Mouse (Mus musculus) embryonic facial prominence, embryonic 14.5 days (tissue): ENCODE measurements at regions not wholly inside any gene's neighbourhood (a gene's known extent, or its start where the extent isn't known, plus 50 kb on each side); places are given as distances from the start of the nearest gene placed in this dataset.

Source experiments
- ATAC-seq: fragments of 200-750 bp; cut with Nextera tagmentation; 2 replicates; pipeline ENCODE4 v1.8.0; 2017; ENCODE audit warnings: low read depth, moderate number of reproducible peaks, moderate TSS enrichment
- DNase-seq: peaks from one replicate; pipeline ENCODE4 v3.0.0-alpha.2; 2015; ENCODE audit warnings: low spot score
- H3K27ac ChIP-seq: fragments of 300-500 bp; sonication (generic); replicated peaks from 2 replicates; pipeline ENCODE4 v1.5.1; 2014; ENCODE audit warnings: low read depth, mild to moderate bottlenecking, low read length, moderate library complexity
- H3K27me3 ChIP-seq: fragments of 300-500 bp; sonication (generic); replicated peaks from 2 replicates; pipeline ENCODE4 v1.6.1; 2014; ENCODE audit warnings: low read length; ENCODE audit not compliant: control insufficient read depth, insufficient read depth
- H3K36me3 ChIP-seq: fragments of 300-500 bp; sonication (generic); 2 replicates; pipeline ENCODE4 v1.6.1; 2014; ENCODE audit warnings: low read length, mixed read lengths; ENCODE audit not compliant: control insufficient read depth, insufficient read depth
- H3K4me1 ChIP-seq: fragments of 300-500 bp; sonication (generic); 2 replicates; pipeline ENCODE4 v1.6.1; 2014; ENCODE audit warnings: antibody characterized with exemption, low read length; ENCODE audit not compliant: control insufficient read depth, insufficient read depth
- H3K4me2 ChIP-seq: fragments of 300-500 bp; sonication (generic); 2 replicates; pipeline ENCODE4 v1.6.1; 2014; ENCODE audit warnings: low read depth, mild to moderate bottlenecking, low read length, moderate library complexity, mixed read lengths
- H3K4me3 ChIP-seq: fragments of 300-500 bp; sonication (generic); 2 replicates; pipeline ENCODE4 v1.5.1; 2014; ENCODE audit warnings: low read depth, mild to moderate bottlenecking, low read length
- H3K9ac ChIP-seq: fragments of 300-500 bp; sonication (generic); 2 replicates; pipeline ENCODE4 v1.6.1; 2014; ENCODE audit warnings: low read depth, mild to moderate bottlenecking, low read length, moderate library complexity, mixed read lengths
- H3K9me3 ChIP-seq: fragments of 300-500 bp; sonication (generic); 2 replicates; pipeline ENCODE4 v1.6.1; 2016; ENCODE audit warnings: low read length; ENCODE audit not compliant: control insufficient read depth
- WGBS: fragments of 180-500 bp; shearing (Covaris S2); extraction: QIAGEN DNeasy Blood & Tissue Kit; methylation state at CpG from one replicate; pipeline ENCODE4 v1.1.7; 2014; 5-methylcytosine and 5-hydroxymethylcytosine counted together

GRCm38 (mm10) chr13:45275391-45275790 lies 114.2 kb upstream of the Mylip start:
- H3K4me2 ChIP-seq: no peak overlapping the region
- no peak overlapping the region for H3K27ac ChIP-seq
- H3K36me3 ChIP-seq: no peaks in the 10 kb centered on the region
- H3K27me3 ChIP-seq: no peaks in the 10 kb centered on the region
- DNase-seq: no peak
- H3K4me3 ChIP-seq: no peak overlapping the region
- WGBS: 67% methylated on average over 5 of the region's 5 CpGs
- H3K4me1 ChIP-seq: no peaks in the 10 kb centered on the region; the same call in 1 of the 2 replicates
- H3K9ac ChIP-seq: no peak overlapping the region
- ATAC-seq: no peak
- 0 out of 2 replicates have a peak, but pooled peaks cover 6% of the 10 kb centered on the region for H3K9me3 ChIP-seq

DNA sequence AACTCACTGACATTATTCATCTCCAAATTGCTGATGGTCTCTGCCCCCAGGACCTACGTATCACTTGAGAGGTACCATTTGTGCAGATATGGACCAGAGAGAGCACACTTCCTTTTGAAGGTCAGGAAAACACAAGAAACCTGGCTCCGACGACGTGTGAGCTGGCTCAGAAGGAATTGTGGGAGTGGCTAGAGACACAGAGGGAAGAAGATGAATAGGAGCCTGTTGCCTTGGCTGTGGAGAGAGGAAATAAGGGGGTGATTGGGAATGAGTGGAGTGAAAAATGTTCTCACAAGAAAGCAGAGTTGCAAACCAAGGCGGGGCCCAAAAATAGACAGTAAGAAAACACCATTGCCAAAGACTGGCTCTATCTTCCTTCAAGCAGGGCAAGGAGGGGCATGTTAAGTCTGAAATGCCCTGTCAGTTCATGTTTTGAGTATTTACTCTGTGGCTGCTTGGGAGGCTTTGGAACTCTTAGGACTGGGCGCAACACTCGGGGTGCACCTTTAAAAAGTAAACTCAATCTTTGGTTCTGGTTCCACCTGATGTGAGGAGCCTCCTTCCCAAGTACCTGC lies 111.6 kb upstream of the Mylip start:
- ATAC-seq: no peak
- Histone ChIP-seq H3K4me2 (no peak overlapping the region), H3K4me3 (no peak overlapping the region), H3K4me1 (no peaks in the 10 kb centered on the region; the same call in 1 of the 2 replicates), H3K27me3 (no peaks in the 10 kb centered on the region), H3K9me3 (0 out of 2 replicates have a peak, but pooled peaks cover 6% of the 10 kb centered on the region), H3K27ac (0 out of 2 replicates have a peak overlapping the region, but pooled peaks have one; percentile 0), H3K36me3 (no peaks in the 10 kb centered on the region), H3K9ac (no peak overlapping the region)
- 58% methylated on average over 7 of the region's 7 CpGs for WGBS
- DNase-seq: peak; percentile 62

GRCm38 (mm10) chr13:45281106-45281505 lies 108.4 kb upstream of the Mylip start:
- ATAC-seq (no peak), DNase-seq (no peak)
- no peak overlapping the region for H3K4me2 ChIP-seq
- H3K27me3 ChIP-seq: no peaks in the 10 kb centered on the region
- H3K4me3 ChIP-seq: no peak overlapping the region
- H3K9ac ChIP-seq: no peak overlapping the region
- WGBS: 62% methylated on average over 8 of the region's 8 CpGs
- H3K27ac ChIP-seq: no peak overlapping the region
- no peaks in the 10 kb centered on the region for H3K4me1 ChIP-seq
- no peaks in the 10 kb centered on the region for H3K36me3 ChIP-seq
- 0 out of 2 replicates have a peak, but pooled peaks cover 6% of the 10 kb centered on the region for H3K9me3 ChIP-seq

DNA sequence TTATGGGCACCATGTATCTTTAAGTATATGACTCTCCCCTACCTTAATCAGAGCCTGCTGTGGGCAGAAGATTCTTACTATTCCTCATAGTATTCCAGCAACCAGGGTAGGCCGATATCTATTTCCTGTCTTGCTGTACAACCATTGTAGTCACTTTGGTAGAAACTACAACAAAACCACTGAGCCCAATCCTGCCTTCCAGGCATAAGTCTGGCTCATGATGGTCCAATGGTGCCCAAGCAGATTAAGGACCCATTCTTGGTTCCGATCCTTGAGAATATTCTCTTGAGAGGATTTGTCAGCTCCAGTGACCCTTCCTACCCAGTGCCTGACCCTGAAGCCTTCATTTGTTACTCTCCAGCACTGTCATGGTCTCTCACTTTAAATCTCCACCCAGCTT lies 102.9 kb upstream of the Mylip start:
- no peak overlapping the region for H3K4me2 ChIP-seq
- ATAC-seq: no peak
- no peak overlapping the region for H3K27ac ChIP-seq
- WGBS: 94% methylated on average over 2 of the region's 2 CpGs
- H3K9ac ChIP-seq: no peak overlapping the region
- H3K9me3 ChIP-seq: no peaks in the 10 kb centered on the region
- no peaks in the 10 kb centered on the region for H3K36me3 ChIP-seq
- H3K4me3 ChIP-seq: no peak overlapping the region
- H3K4me1 ChIP-seq: no peaks in the 10 kb centered on the region
- no peak for DNase-seq
- H3K27me3 ChIP-seq: no peaks in the 10 kb centered on the region

DNA sequence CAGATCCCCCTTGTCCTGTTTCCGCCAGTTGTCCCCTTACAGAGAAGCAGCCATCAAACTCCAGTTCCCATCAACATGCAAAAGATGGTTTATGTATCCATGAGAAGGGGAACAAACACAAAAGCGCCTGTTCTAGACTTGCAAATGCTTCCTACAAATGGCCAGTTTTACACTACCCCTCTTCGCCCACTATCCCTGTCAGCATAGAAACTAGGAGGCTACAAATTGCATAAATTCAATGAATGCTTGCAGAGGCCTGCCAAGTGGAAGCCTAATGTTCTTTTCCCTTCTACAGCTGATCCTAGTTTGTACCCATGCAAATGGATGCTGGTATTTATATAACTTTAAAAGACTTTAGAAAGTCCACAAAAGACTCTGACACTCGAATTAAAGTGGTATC lies 102.3 kb upstream of the Mylip start:
- no peaks in the 10 kb centered on the region for H3K4me1 ChIP-seq
- no peak overlapping the region for H3K27ac ChIP-seq
- H3K9ac ChIP-seq: no peak overlapping the region
- no peak overlapping the region for H3K4me2 ChIP-seq
- no peaks in the 10 kb centered on the region for H3K27me3 ChIP-seq
- no peak for DNase-seq
- no peaks in the 10 kb centered on the region for H3K9me3 ChIP-seq
- H3K4me3 ChIP-seq: no peak overlapping the region
- no peak for ATAC-seq
- 95% methylated on average over 4 of the region's 4 CpGs for WGBS
- H3K36me3 ChIP-seq: no peaks in the 10 kb centered on the region

DNA sequence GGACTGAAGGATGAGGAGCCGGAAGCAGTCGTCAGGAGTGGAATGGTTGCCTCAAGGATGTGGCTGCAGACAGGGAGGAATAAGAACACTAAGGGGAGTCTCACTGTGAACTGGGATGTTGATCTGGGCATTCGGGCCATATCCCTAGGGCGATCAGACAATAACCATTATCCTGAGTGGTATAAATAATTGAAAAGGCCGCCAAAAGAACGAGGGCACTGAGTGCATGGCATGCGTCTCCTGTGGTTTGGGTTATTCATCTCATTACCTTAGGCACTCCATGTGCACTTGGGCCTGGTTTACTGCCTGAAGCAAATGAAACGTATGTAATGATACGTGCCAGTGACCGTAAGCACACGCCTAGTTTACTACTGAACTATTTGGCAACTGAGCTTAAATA lies 99.6 kb upstream of the Mylip start:
- H3K27ac ChIP-seq: no peak overlapping the region
- no peak overlapping the region for H3K4me3 ChIP-seq
- no peaks in the 10 kb centered on the region for H3K4me1 ChIP-seq
- H3K4me2 ChIP-seq: no peak overlapping the region
- no peaks in the 10 kb centered on the region for H3K27me3 ChIP-seq
- no peaks in the 10 kb centered on the region for H3K36me3 ChIP-seq
- no peak overlapping the region for H3K9ac ChIP-seq
- no peaks in the 10 kb centered on the region for H3K9me3 ChIP-seq
- no peak for ATAC-seq
- no peak for DNase-seq
- 93% methylated on average over 11 of the region's 11 CpGs for WGBS

GRCm38 (mm10) chr13:45294691-45295090 lies 94.9 kb upstream of the Mylip start:
- Histone ChIP-seq H3K4me3 (no peak overlapping the region), H3K27ac (no peak overlapping the region), H3K36me3 (no peaks in the 10 kb centered on the region), H3K9ac (no peak overlapping the region), H3K4me1 (no peaks in the 10 kb centered on the region), H3K4me2 (no peak overlapping the region), H3K27me3 (no peaks in the 10 kb centered on the region), H3K9me3 (no peaks in the 10 kb centered on the region)
- 78% methylated on average over 10 of the region's 10 CpGs for WGBS
- no peak for ATAC-seq
- DNase-seq: no peak

DNA sequence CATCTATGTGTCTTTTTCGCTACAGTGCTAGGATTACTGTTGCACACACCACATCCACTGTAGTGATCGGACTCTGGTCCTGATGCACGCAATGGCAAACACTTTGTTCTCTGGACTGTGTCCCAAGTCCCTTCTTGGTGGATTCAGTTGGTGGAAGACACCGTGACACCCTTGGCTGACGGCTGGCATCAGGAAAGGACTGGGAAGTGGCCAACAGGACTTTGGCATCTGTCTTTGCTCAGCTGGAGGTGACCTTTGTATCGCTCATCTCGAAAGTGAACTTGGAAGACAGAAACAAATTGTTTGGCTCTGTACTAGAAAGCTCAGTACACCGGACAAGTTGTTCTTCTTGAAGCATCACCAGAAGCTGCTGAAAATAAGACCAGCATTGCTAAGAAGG lies 88.9 kb upstream of the Mylip start:
- DNase-seq (no peak), ATAC-seq (no peak)
- 93% methylated on average over 8 of the region's 8 CpGs for WGBS
- H3K27me3 ChIP-seq: no peaks in the 10 kb centered on the region
- no peak overlapping the region for H3K27ac ChIP-seq
- no peaks in the 10 kb centered on the region for H3K36me3 ChIP-seq
- no peaks in the 10 kb centered on the region for H3K4me1 ChIP-seq
- no peak overlapping the region for H3K9ac ChIP-seq
- H3K9me3 ChIP-seq: no peaks in the 10 kb centered on the region
- no peak overlapping the region for H3K4me3 ChIP-seq
- no peak overlapping the region for H3K4me2 ChIP-seq

- Histone ChIP-seq H3K4me3 (no peak overlapping the region), H3K27ac (no peak overlapping the region), H3K27me3 (no peaks in the 10 kb centered on the region), H3K4me2 (no peak overlapping the region), H3K9me3 (no peaks in the 10 kb centered on the region), H3K36me3 (no peaks in the 10 kb centered on the region), H3K4me1 (no peaks in the 10 kb centered on the region), H3K9ac (no peak overlapping the region)
- DNase-seq: no peak
- no peak for ATAC-seq
- 75% methylated on average over 10 of the region's 10 CpGs for WGBS
These were observed 88.2 kb upstream of the Mylip start for GRCm38 (mm10) chr13:45301191-45301905.
